Mouse (Mus musculus): Measurements from ENCODE around the gene Scamp5. TPM values are rescaled to one million over a fixed set of nuclear protein-coding genes. Genes with fewer than 3 reads are reported as not detected.

Gene Scamp5
- 0.30 TPM for polyA plus RNA-seq (2017; shearing (Covaris generic))

DNA sequence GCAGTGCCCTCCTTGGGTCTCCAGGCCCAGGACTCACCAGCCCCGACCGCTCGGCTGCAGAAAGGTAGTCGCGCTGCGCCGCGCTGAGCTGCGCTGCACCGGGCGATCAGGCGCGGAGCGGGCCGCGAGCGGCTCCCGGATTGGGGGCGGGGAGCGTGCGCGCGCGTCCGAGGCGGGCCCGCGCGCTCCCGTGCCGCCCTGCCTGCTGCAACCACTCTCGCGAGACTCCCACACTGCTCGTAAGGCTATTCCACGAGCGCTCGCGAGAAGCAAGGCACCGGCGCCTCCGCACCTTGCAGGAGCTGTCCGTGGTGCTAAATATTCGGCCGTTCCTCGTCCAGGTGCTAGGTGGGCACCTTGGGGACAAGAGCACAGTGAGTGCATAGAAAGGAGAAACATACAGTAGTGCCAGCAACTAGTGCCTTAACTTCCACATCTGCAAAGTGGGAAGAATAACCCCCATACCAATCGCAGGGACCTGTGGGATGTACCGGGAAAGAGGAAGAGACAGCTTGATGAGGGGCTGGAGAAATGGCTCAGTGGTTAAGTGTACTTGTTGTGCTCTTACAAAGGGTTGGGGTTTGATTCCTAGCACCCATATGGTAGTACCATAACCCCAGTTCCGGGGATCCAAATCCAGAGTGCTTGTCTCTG lies at the start of gene Scamp5:
Gene Scamp5, minus strand, starts transcription at position 165 of the 654 bp plus-strand sequence.

GRCm38 (mm10) chr9:57503622-57504380 lies 35.9 kb upstream of the Scamp5 start, which contains the start of gene Rpp25:
Gene Rpp25, plus strand, starts transcription at chr9:57504026.

DNA sequence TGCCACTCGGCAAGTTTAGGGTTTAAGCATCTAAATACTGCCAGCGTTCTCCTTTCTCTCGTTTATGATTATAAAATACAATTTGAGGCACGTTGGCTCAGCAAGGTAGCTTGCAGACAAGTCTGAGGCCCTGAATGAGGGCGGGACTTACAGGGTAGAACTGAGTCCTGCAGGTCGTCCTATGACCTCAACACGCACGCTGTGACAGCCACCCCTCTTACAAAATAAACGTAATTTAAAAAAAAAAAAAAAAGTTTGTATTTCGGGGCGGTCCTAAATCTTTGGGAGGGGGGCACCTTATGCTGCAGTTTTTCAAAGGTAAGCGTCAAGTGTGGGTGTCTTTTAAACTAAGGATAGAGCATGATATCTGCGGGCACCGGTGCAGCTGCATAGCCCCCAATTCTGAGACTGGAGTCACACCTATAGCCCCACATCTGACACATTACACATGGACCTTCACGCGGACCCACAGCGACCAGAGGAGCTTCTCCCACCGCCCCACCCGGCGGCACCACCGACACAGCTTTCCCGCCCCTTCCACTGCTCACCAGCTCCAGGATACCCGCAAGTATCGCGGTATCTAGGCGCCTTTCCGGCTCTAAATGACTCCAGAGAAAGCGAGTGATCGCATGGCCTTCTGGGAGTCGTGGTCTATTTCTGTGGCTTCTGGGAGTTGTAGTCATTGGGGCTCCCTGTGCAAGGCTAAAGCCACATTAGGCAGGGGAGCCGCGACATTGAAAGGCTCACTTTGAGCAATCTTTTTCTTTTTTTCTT lies 28.2 kb downstream of the Scamp5 start, which contains the start of gene Ppcdc:
Gene Ppcdc, minus strand, starts transcription at position 603 of the 774 bp plus-strand sequence.

Other genes with a start within 250 kb of the Scamp5 start
- 0.23 TPM for gene Trcg1, start 231.5 kb downstream of the Scamp5 start, polyA plus RNA-seq (2017; shearing (Covaris generic))
- 13.4 TPM for gene 1700017B05Rik, start 205.4 kb downstream of the Scamp5 start, polyA plus RNA-seq (2017; shearing (Covaris generic))
- 85.0 TPM for gene Ppcdc, start 27.9 kb downstream of the Scamp5 start, polyA plus RNA-seq (2017; shearing (Covaris generic))
- gene Rpp25, start 36.0 kb upstream of the Scamp5 start, polyA plus RNA-seq (2017; shearing (Covaris generic)): not detected
- 261 TPM for gene Cox5a, start 53.2 kb upstream of the Scamp5 start, polyA plus RNA-seq (2017; shearing (Covaris generic))
- gene Fam219b, start 69.5 kb upstream of the Scamp5 start, polyA plus RNA-seq (2017; shearing (Covaris generic)): 11.2 TPM
- gene Mpi, start 84.7 kb upstream of the Scamp5 start, polyA plus RNA-seq (2017; shearing (Covaris generic)): 8.5 TPM
- gene Scamp2, start 92.9 kb upstream of the Scamp5 start, polyA plus RNA-seq (2017; shearing (Covaris generic)): 77.3 TPM
- gene Ulk3, start 121.4 kb upstream of the Scamp5 start, polyA plus RNA-seq (2017; shearing (Covaris generic)): 33.8 TPM
- not detected for gene Cplx3, start 138.2 kb upstream of the Scamp5 start, polyA plus RNA-seq (2017; shearing (Covaris generic))
- not detected for gene Lman1l, start 152.7 kb upstream of the Scamp5 start, polyA plus RNA-seq (2017; shearing (Covaris generic))
- gene Csk, start 185.6 kb upstream of the Scamp5 start, polyA plus RNA-seq (2017; shearing (Covaris generic)): 81.2 TPM
- not detected for gene Cyp1a2, start 215.6 kb upstream of the Scamp5 start, polyA plus RNA-seq (2017; shearing (Covaris generic))
- not detected for gene Cyp1a1, start 219.9 kb upstream of the Scamp5 start, polyA plus RNA-seq (2017; shearing (Covaris generic))
- 24.8 TPM for gene Edc3, start 240.5 kb upstream of the Scamp5 start, polyA plus RNA-seq (2017; shearing (Covaris generic))

Data from effector memory CD4-positive, alpha-beta T cell, adult 7 months (primary cell).